Mouse (Mus musculus) adrenal gland (tissue): Measurements from ENCODE around the gene Gtse1.

ENCODE experiments used
- intact Hi-C: fragments of 180-260 bp; cut with DNase I; formaldehyde crosslinking; loops from one replicate; pipeline ENCODE4 v1.15.1; 2025

Gene Gtse1

GRCm38 (mm10) chr15:85919191-85919891, 59.8 kb downstream of the Gtse1 start:
- intact Hi-C loops: no loop called here

- intact Hi-C loops: no loop called here
These were observed 60.3 kb downstream of the Gtse1 start for GRCm38 (mm10) chr15:85919892-85920248.

GRCm38 (mm10) chr15:85921855-85922254, 62.3 kb downstream of the Gtse1 start:
- intact Hi-C loops: no loop called here
